7 mouse cellular contexts compared by ENCODE assay signal in genomic region chr10:88826188-88826946, GRCm38 (mm10). TPM values are rescaled to one million over a fixed set of nuclear protein-coding genes. Genes with fewer than 3 reads are reported as not detected.
DNase-seq lines count a peak whose midpoint lies in the region; ATAC-seq lines count a peak whose summit lies in the region.

Gene Utp20, minus strand, starts transcription at chr10:88826804.

- H3K27ac ChIP-seq in embryonic facial prominence, embryonic 11.5 days (replicated peaks; ENCODE audit: low read depth, low read length): no peak within 1 kb of the TSS
- H3K27ac ChIP-seq in limb, embryonic 11.5 days (replicated peaks; ENCODE audit: low read depth, low read length): no peak within 1 kb of the TSS
- no peak within 1 kb of the TSS for H3K27ac ChIP-seq in midbrain, embryonic 14.5 days (replicated peaks; ENCODE audit: low read depth, low read length)

- H3K4me2 ChIP-seq in embryonic facial prominence, embryonic 11.5 days (ENCODE audit: low read depth, low read length): peak within 1 kb of the TSS; percentile 76
- peak within 1 kb of the TSS; percentile 63 for H3K4me2 ChIP-seq in limb, embryonic 11.5 days (ENCODE audit: low read depth, severe bottlenecking)
- peak within 1 kb of the TSS; percentile 80 for H3K4me2 ChIP-seq in midbrain, embryonic 14.5 days (ENCODE audit: low read length)

- ATAC-seq in embryonic facial prominence, embryonic 11.5 days (replicated peaks; ENCODE audit: insufficient number of reproducible peaks, low FRiP score, low TSS enrichment, low read depth): peak; percentile 98
- ATAC-seq in limb, embryonic 11.5 days (ENCODE audit: insufficient number of reproducible peaks, low FRiP score, low TSS enrichment, low read depth): peak; percentile 99
- ATAC-seq in midbrain, embryonic 14.5 days (ENCODE audit: low FRiP score, low TSS enrichment): peak; percentile 99

- H3K36me3 ChIP-seq in embryonic facial prominence, embryonic 11.5 days (replicated peaks; ENCODE audit: control insufficient read depth, insufficient read depth, low read depth, low read length): no peaks in the 10 kb centered on the region; the same call in 1 of the 2 replicates
- no peaks in the 10 kb centered on the region for H3K36me3 ChIP-seq in limb, embryonic 11.5 days (ENCODE audit: control insufficient read depth, insufficient read depth, low read length)
- H3K36me3 ChIP-seq in midbrain, embryonic 14.5 days (ENCODE audit: control insufficient read depth, insufficient read depth, low read length): peaks cover 14% of the 10 kb centered on the region

- H3K9me3 ChIP-seq in embryonic facial prominence, embryonic 11.5 days (replicated peaks; ENCODE audit: control insufficient read depth, low read length): no peaks in the 10 kb centered on the region
- H3K9me3 ChIP-seq in limb, embryonic 11.5 days (ENCODE audit: control insufficient read depth, low read length): no peaks in the 10 kb centered on the region
- no peaks in the 10 kb centered on the region for H3K9me3 ChIP-seq in midbrain, embryonic 14.5 days (ENCODE audit: control insufficient read depth, low read length)

- WGBS in embryonic facial prominence, embryonic 11.5 days: under 1% methylated on average over 44 of the region's 44 CpGs
- under 1% methylated on average over 44 of the region's 44 CpGs for WGBS in limb, embryonic 11.5 days
- under 1% methylated on average over 44 of the region's 44 CpGs for WGBS in midbrain, embryonic 14.5 days

- H3K4me1 ChIP-seq in embryonic facial prominence, embryonic 11.5 days (ENCODE audit: control insufficient read depth, insufficient read depth, low read length): no peaks in the 10 kb centered on the region
- no peaks in the 10 kb centered on the region for H3K4me1 ChIP-seq in limb, embryonic 11.5 days (ENCODE audit: control insufficient read depth, insufficient read depth, low read length)
- H3K4me1 ChIP-seq in midbrain, embryonic 14.5 days (ENCODE audit: control insufficient read depth, insufficient read depth, low read length): peaks cover 9% of the 10 kb centered on the region; the same call in 1 of the 2 replicates

- H3K27me3 ChIP-seq in embryonic facial prominence, embryonic 11.5 days (ENCODE audit: control insufficient read depth, insufficient read depth, low read length): no peaks in the 10 kb centered on the region
- H3K27me3 ChIP-seq in limb, embryonic 11.5 days (ENCODE audit: control insufficient read depth, insufficient read depth, low read length): no peaks in the 10 kb centered on the region
- no peaks in the 10 kb centered on the region for H3K27me3 ChIP-seq in midbrain, embryonic 14.5 days (ENCODE audit: control insufficient read depth, insufficient read depth, low read length)

- H3K4me3 ChIP-seq in embryonic facial prominence, embryonic 11.5 days (ENCODE audit: low read depth, low read length): peak within 1 kb of the TSS; percentile 92
- H3K4me3 ChIP-seq in limb, embryonic 11.5 days (ENCODE audit: low read depth, low read length): peak within 1 kb of the TSS; percentile 61
- peak within 1 kb of the TSS; percentile 86 for H3K4me3 ChIP-seq in midbrain, embryonic 14.5 days (replicated peaks; ENCODE audit: low read depth, low read length)

- DNase-seq in adrenal gland, postnatal 14 days: peak; percentile 91
- peak; percentile 90 for DNase-seq in embryonic facial prominence, embryonic 11.5 days (ENCODE audit: low spot score)
- peak; percentile 97 for DNase-seq in heart, adult 11 months
- peak; percentile 86 for DNase-seq in kidney, adult 18-20 months
- DNase-seq in limb, embryonic 11.5 days (ENCODE audit: low spot score): peak; percentile 88
- peak; percentile 94 for DNase-seq in midbrain, embryonic 14.5 days
- DNase-seq in spleen, adult 18-20 months: peak; percentile 56 to 73

- H3K9ac ChIP-seq in embryonic facial prominence, embryonic 11.5 days (replicated peaks; ENCODE audit: low read length): peak within 1 kb of the TSS; percentile 75
- H3K9ac ChIP-seq in limb, embryonic 11.5 days (ENCODE audit: low read length): peak within 1 kb of the TSS; percentile 51
- peak within 1 kb of the TSS; percentile 51 for H3K9ac ChIP-seq in midbrain, embryonic 14.5 days (replicated peaks; ENCODE audit: low read length)

RNA-seq across cellular contexts. Expression of gene Utp20, which starts in this region (rescaled TPM):
- 27.1 and 28.3 TPM in 2 replicates for total RNA-seq in adrenal gland, postnatal 14 days (2021)
- 23.7 and 26.0 TPM in 2 replicates for polyA plus RNA-seq in embryonic facial prominence, embryonic 11.5 days (2014; fragmentation: Nextera tagmentation; extraction: Ambion mirVana)
- 28.2 and 29.7 TPM in 2 replicates for polyA plus RNA-seq in limb, embryonic 11.5 days (2014; fragmentation: Nextera tagmentation; extraction: Ambion mirVana)
- 10.3 and 12.7 TPM in 2 replicates for polyA plus RNA-seq in midbrain, embryonic 14.5 days (2014; fragmentation: Nextera tagmentation; extraction: Ambion mirVana)
